Mouse (Mus musculus) embryonic fibroblast, embryonic 13.5 days (primary cell): ENCODE results near the gene Bhlhe23. TPM values are rescaled to one million over a fixed set of nuclear protein-coding genes. Genes with fewer than 3 reads are reported as not detected.

Experiments used
- H3K27ac ChIP-seq: 2 replicates; pipeline ENCODE4 v1.5.1; 2012; ENCODE audit warnings: low read length, control low read depth, inconsistent platforms; ENCODE audit not compliant: insufficient read depth
- H3K4me1 ChIP-seq: 2 replicates; pipeline ENCODE4 v1.6.1; 2011; ENCODE audit warnings: low read length; ENCODE audit not compliant: control insufficient read depth, insufficient read depth
- H3K4me3 ChIP-seq: 2 replicates; pipeline ENCODE4 v1.5.1; 2011; ENCODE audit warnings: mild to moderate bottlenecking, control low read depth, low read length; ENCODE audit not compliant: insufficient read depth
- CTCF ChIP-seq: IDR thresholded peaks from 2 replicates; pipeline ENCODE4 v1.5.1; 2011; ENCODE audit warnings: mild to moderate bottlenecking, control low read depth, low read length, moderate library complexity, borderline replicate concordance; ENCODE audit not compliant: insufficient read depth
- POLR2A ChIP-seq: IDR thresholded peaks from 2 replicates; pipeline ENCODE4 v1.6.1; 2011; ENCODE audit warnings: low read depth, mild to moderate bottlenecking, control low read depth, low read length, moderate library complexity
- polyA plus RNA-seq: library from polyadenylated mRNA; stranded (reverse); fragments of >200 nt; gene quantifications from 2 replicates; pipeline ENCODE4 v1.2.4, GENCODE M21; 2011; ENCODE audit warnings: low read depth; ENCODE audit not compliant: missing spikeins, insufficient read length

Gene Bhlhe23
- polyA plus RNA-seq, result not detected in 2 replicates

- H3K4me3 ChIP-seq, result no peak within 1 kb of the TSS
These were observed at the start of gene Bhlhe23 for GRCm38 (mm10) chr2:180776793-180777192. Gene Bhlhe23 (minus strand): TSS chr2:180776900.

GRCm38 (mm10) chr2:180825147-180825941 lies 48.6 kb upstream of the Bhlhe23 start:
- TF ChIP-seq POLR2A (no peak), CTCF (no peak)
- Histone ChIP-seq H3K4me3 (no peak overlapping the region), H3K27ac (no peak overlapping the region), H3K4me1 (no peaks in the 10 kb centered on the region)

More at GRCm38 (mm10) chr2:180776793-180777192, at the start of gene Bhlhe23:
- TF ChIP-seq CTCF (no peak), POLR2A (no peak)
- no peaks in the 10 kb centered on the region for H3K4me1 ChIP-seq
- no peak within 1 kb of the TSS for H3K27ac ChIP-seq

GRCm38 (mm10) chr2:180824724-180825123 lies 48.0 kb upstream of the Bhlhe23 start:
- Histone ChIP-seq H3K4me1 (no peaks in the 10 kb centered on the region), H3K4me3 (no peak overlapping the region), H3K27ac (no peak overlapping the region)
- TF ChIP-seq POLR2A (no peak), CTCF (no peak)

- Histone ChIP-seq H3K4me3 (no peak overlapping the region), H3K27ac (no peak overlapping the region), H3K4me1 (no peaks in the 10 kb centered on the region)
- no peak for TF ChIP-seq CTCF
- no peak for TF ChIP-seq POLR2A
These were observed 47.4 kb upstream of the Bhlhe23 start for GRCm38 (mm10) chr2:180824061-180824460.

- H3K4me3 ChIP-seq, result no peak overlapping the region
- no peaks in the 10 kb centered on the region for H3K4me1 ChIP-seq
- no peak for TF ChIP-seq POLR2A
- TF ChIP-seq CTCF, result peak; percentile 18; the same call in 1 of the 2 replicates
- no peak overlapping the region for H3K27ac ChIP-seq
These were observed 45.8 kb upstream of the Bhlhe23 start for GRCm38 (mm10) chr2:180822476-180822875.

GRCm38 (mm10) chr2:180819504-180819903 lies 42.8 kb upstream of the Bhlhe23 start:
- TF ChIP-seq CTCF (no peak), POLR2A (no peak)
- no peak overlapping the region for H3K4me3 ChIP-seq
- no peak overlapping the region for H3K27ac ChIP-seq
- no peaks in the 10 kb centered on the region for H3K4me1 ChIP-seq

GRCm38 (mm10) chr2:180816440-180817065 lies 39.9 kb upstream of the Bhlhe23 start:
- no peak overlapping the region for H3K4me3 ChIP-seq
- no peak overlapping the region for H3K27ac ChIP-seq
- H3K4me1 ChIP-seq, result no peaks in the 10 kb centered on the region
- TF ChIP-seq POLR2A (no peak), CTCF (no peak)

- Histone ChIP-seq H3K4me3 (no peak overlapping the region), H3K4me1 (no peaks in the 10 kb centered on the region), H3K27ac (no peak overlapping the region)
- TF ChIP-seq CTCF (peak; percentile 27; the same call in 1 of the 2 replicates), POLR2A (no peak)
These were observed 37.4 kb upstream of the Bhlhe23 start for GRCm38 (mm10) chr2:180813982-180814568.

- Histone ChIP-seq H3K4me3 (no peak overlapping the region), H3K27ac (no peak overlapping the region), H3K4me1 (no peaks in the 10 kb centered on the region)
- TF ChIP-seq POLR2A (no peak), CTCF (no peak)
These were observed 34.3 kb upstream of the Bhlhe23 start for GRCm38 (mm10) chr2:180811002-180811401.
